Mouse (Mus musculus): Measurements from ENCODE around the gene Ehbp1l1.

DNA sequence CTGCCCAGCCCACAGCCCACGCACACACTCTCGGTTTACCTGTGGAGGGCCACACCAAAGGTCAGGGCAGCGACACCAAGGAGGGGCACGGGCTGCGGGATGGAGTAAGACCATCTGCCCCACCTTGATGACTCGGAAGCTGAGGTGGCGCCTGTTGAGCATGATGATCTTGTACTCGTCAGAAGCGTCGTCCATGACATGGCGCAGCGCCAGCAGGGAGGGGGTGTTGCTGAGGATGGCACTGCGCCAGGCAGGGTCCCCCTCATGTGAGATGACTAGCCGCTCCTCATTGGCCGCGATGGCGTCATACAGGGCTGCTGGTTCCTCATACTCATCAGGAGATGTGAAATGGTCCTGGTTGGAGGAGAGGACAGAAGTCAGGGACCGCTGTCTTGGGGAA is 59.7 kb downstream of the Ehbp1l1 start:
- TF ChIP-seq ETS1 (conservative IDR thresholded peaks at IDR 0.05; ENCODE audit: low read depth, low read length) = no peak
- no peak for TF ChIP-seq ELF1 (IDR thresholded peaks at IDR 0.05; ENCODE audit: low read depth, low read length)
- TF ChIP-seq MYC (IDR thresholded peaks at IDR 0.05; ENCODE audit: low read depth, low read length) = no peak
- no peak for TF ChIP-seq SIN3A (IDR thresholded peaks at IDR 0.05; ENCODE audit: low read length)
- TF ChIP-seq KAT2A (IDR thresholded peaks at IDR 0.05; ENCODE audit: insufficient replicate concordance, low read length) = no peak
- TF ChIP-seq EP300 (IDR thresholded peaks at IDR 0.05; ENCODE audit: low read length) = no peak
- no peak for TF ChIP-seq CTCF (conservative IDR thresholded peaks at IDR 0.05 in 1 of 2, IDR thresholded peaks at IDR 0.05 in 1 of 2; ENCODE audit: low read depth in 2 of 2, low read length in 2 of 2)
- no peak for TF ChIP-seq POLR2AphosphoS2 (IDR thresholded peaks at IDR 0.05; ENCODE audit: low read depth, low read length)
- TF ChIP-seq NELFE (IDR thresholded peaks at IDR 0.05; ENCODE audit: low read depth, low read length) = no peak
- TF ChIP-seq ZC3H11A (IDR thresholded peaks at IDR 0.05; ENCODE audit: low read depth, low read length) = no peak
- TF ChIP-seq JUND (conservative IDR thresholded peaks at IDR 0.05; ENCODE audit: low read depth, low read length) = no peak
- TF ChIP-seq MAZ (IDR thresholded peaks at IDR 0.05; ENCODE audit: low read depth, low read length) = no peak
- TF ChIP-seq POLR2A (IDR thresholded peaks at IDR 0.05; ENCODE audit: low read depth, low read length) = no peak
